Mouse (Mus musculus): ENCODE measurements around the gene Inpp5d.
A peak's percentile ranks its signal among the peaks of the same experiment; 100 is the strongest.

Gene Inpp5d

DNA sequence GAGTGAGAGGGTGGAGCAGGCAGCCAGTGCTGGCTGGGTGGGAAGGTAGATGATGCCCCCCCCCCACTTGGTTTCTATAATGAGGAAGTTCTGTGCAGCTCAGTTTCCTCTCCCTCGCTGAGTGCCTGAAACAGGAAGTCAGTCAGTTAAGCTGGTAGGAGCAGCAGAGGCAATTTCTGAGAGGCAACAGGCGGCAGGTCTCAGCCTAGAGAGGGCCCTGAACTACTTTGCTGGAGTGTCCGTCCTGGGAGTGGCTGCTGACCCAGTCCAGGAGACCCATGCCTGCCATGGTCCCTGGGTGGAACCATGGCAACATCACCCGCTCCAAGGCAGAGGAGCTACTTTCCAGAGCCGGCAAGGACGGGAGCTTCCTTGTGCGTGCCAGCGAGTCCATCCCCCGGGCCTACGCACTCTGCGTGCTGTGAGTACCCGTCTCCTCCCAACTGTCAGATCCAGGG, at the start of gene Inpp5d:
Inpp5d (plus strand) TSS at position 102 of the 458 bp plus-strand sequence.
- DNase-seq (ENCODE audit: low spot score): no peak

DNA sequence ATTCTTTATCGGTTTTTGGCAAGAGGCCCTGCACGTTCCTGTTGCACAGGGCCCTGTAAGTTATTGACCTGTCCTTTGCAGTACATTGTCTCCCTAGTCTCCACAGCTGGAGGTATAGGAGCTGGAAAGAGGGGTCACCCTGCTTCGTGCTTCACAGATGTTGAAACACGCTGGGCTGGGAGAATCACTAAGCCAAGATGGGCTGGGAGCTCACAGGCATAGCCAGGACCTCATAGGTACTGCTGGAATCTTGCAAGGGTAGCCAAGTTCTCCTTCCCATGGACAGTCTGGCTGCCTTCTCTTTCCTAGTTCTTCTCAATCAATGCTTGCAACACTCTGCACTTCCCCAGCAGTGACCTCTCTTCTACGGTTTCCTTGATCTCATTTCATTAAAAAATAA, 46.9 kb upstream of the Inpp5d start:
- no peak for DNase-seq (ENCODE audit: low spot score)

DNA sequence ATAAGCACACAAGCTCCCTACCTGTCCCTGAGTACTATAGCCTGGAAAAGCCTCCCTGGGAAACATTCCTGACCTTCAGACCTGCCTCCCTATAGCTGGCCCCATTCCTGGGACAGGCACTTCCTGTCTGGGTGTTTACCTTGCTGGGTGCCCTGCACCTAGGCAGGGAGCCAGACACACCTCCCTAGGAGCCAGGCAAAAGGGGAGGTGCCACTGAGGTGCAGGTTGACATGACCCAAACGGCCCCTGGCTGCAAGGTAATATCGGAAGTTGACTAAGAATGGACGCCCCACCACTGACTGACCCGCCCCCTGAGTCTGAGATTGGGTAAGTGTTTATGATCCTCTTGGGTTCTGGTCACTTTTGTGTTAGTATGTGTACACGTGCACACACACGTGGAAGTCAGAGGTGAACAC, 46.3 kb upstream of the Inpp5d start, which contains the start of gene Ngef:
Ngef (minus strand) TSS at position 71 of the 416 bp plus-strand sequence.
- no peak for DNase-seq (ENCODE audit: low spot score)

DNA sequence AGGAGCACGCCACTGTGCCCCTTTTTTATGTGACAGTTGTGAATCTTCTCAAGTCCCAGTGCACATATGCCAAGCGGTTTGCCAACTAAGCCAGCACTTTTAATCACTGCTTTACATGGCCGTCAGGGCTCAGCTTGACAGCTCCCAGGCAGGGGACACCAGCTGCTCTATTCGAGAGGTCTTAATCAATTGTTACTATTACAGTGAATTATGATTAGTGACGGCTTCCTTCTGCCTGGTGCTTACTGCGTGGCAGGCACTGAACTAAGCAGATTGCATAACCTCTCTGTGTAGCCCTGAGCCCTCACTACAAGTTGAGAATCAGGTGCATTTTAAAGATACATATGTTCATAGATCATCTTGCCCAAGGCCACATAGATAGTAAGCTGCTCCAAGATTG, 45.8 kb upstream of the Inpp5d start:
- no peak for DNase-seq (ENCODE audit: low spot score)

DNA sequence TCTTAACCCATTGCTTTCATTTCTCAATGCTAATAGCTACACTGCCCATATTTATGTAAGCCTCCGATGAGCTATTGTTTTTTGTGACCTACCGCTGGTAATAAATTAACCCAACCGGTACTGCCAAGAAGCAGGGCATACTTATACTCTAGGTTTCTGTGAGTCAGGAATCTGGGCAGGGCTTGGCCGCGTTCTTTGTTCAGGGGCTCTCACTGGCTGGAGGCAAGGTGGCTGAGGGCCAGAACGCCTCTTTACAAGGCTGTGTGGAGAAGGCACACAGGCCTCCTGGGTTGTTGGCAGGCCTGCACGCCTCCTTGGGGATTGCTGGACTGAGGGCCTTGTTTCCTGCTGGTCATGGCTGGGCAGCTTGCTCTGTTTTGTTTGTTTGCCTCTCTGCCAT, 45.3 kb upstream of the Inpp5d start:
- DNase-seq (ENCODE audit: low spot score): peak; percentile 42

DNA sequence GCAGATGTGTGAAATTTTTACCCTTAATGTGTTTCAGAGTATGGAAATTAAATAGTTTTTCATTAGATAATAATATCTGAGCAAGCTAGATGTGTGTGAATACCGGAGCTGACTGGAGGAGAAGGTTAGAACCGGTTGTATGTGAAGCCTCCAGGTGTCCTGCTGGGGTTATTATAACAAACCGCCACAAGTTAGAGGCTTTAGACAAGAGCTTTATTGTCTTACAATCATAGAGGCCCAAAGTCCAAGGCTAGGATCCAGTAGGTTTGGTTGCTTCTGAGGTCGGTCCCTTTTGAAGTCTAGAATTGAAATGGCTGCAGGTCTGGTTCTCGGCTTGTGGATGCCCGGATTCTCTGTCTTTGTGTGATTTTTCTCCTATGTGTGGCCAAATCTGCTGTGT, 41.1 kb upstream of the Inpp5d start:
- no peak for DNase-seq (ENCODE audit: low spot score)

DNA sequence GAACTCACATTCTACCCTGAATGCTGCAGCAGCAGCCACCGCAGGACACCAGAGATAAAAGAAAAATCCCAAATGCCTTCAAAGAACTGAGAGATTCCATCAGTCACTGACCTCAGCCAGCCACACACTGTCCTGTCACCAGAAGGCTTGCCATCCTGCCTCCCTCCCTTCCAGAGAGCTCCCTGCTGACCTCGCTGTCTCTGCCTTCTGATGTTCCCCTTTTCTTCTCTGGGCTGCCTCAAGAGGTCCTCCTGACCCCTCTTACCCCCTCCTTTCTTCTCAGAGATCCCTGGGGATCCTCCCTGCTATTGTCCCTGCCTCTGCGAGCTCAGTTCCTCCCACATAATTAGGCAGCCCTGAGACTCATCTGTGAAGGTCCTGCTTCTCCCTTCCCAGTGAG, 39.3 kb upstream of the Inpp5d start:
- DNase-seq (ENCODE audit: low spot score): no peak

DNA sequence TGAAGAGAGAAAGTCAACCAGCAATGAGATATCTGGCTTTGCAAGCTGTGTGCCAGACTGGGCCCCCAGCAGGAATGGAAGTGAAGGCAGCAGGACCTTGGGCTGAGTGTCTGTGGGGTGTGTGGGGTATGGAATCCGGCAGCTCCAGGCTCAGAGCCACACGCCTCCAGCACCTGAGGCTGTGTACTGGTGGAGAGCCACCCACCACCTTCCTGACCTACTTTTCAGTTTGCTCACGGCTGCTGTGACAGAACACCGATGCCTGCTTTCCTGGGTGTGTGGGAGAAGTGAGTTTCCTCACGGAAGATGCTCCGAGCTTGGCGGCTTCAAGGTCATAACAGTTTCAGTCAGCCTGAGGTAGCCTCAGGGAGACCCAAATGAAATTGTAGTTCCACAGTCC, 30.9 kb upstream of the Inpp5d start:
- DNase-seq (ENCODE audit: low spot score): no peak

DNA sequence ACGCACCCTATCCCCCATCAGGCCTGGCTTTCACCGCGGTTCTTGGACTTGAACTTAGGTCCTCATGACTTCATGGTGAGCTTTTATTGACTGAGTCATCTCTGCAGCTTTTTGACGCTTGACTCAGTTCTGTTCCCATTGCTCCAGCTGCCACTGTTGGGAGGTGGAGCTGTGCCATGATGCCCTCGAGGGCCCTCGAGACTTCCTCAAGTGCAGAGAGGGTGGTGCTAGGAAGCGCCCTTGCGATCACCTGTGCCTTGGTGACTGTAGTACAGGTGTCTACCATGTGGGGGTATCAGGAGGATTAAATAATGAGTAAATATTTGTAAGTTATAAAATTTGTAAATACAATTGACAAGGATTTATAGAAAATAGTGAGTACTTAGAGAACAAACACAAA, 30.1 kb upstream of the Inpp5d start:
- DNase-seq (ENCODE audit: low spot score): no peak

DNA sequence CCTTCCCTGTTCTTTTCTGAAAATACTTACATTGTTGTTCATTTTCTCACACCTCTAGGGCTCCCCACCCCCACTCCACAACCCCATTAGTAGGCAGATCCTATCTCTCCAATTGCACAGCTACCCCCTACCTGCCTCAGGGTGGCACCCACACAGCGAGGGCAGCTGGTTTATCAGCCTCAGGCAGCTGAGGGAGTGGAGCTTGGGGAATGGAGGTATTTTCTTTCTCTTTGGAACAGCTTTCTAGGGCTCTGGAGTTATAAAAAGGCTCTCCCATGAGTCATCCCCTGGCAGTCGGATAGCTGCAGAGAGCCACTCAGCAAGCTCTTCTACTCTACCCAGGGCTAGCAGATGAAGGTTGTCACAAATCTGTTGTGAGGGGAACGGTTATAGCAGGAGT, 25.9 kb upstream of the Inpp5d start:
- DNase-seq (ENCODE audit: low spot score): no peak

DNA sequence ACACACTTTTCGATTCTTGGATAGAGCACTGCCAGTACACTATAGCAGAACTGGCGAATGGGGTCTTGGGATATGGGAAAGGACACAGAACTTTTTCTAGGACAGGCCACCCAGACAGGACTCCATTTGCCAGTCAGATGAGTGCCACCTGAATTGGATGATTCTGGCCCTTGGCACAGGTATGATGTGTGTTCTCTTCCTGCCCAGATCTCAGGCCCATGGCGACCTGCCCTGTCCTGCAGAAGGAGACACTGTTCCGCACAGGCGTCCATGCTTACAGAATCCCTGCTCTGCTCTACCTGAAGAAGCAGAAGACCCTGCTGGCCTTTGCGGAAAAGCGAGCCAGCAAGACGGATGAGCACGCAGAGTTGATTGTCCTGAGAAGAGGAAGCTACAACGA, 25.4 kb upstream of the Inpp5d start:
- DNase-seq (ENCODE audit: low spot score): no peak

DNA sequence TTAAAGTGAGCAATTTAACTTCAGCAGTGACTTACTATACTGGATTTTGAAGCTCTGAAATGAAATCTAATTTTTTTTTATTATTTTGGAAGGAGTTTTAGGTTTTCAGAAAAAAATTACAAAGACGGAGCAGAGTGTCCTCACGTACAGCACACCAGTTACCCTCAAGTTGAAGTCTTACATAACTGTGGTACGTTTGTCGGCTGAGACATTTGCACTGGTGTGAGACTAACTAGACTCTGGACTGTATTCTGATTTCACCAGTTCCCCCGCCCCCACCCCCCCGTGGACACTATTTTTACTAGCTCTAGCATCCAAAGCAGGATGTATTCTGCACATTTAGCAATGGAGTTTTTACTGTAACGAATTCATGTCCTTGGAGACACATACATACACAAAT, 19.6 kb upstream of the Inpp5d start:
- DNase-seq (ENCODE audit: low spot score): no peak

DNA sequence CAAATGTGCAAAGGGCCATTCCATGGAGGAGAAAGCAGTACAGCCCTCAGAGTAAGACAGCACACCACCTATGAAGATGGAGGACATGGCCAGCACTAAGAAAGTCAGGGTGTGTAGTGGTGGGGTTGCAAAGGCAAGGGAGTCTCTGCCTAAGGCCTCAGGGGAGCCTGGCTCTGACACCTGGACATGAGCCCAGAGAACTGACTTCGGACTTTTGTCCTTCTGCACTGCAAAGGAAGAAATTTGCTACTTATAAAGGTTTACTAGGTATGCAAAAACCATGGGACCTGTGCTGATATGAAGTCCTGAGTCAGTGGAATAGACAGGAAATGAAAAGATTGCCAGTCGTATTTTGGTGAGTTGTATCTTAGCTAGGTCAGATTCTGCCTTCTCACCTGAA, 18.3 kb upstream of the Inpp5d start:
- DNase-seq (ENCODE audit: low spot score): no peak

DNA sequence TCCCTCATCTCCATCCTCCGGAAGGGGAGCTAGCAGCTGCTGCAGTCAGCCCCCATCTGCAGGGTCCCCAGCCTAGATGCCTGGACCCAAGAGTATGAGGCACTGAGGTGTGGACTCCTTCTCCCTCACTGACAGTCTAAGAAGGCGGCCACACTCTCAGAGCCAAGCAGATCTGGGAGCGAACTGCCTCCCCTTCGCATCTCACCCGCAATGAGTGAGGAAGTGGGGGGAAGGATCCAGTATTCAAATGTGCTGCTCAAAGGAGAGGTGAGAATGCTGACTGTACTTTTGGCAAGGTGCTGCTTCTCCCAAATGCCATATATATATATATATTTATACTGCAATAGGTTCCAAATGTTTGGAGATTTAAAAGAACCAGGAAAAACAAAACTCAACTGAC, 16.7 kb upstream of the Inpp5d start:
- no peak for DNase-seq (ENCODE audit: low spot score)

DNA sequence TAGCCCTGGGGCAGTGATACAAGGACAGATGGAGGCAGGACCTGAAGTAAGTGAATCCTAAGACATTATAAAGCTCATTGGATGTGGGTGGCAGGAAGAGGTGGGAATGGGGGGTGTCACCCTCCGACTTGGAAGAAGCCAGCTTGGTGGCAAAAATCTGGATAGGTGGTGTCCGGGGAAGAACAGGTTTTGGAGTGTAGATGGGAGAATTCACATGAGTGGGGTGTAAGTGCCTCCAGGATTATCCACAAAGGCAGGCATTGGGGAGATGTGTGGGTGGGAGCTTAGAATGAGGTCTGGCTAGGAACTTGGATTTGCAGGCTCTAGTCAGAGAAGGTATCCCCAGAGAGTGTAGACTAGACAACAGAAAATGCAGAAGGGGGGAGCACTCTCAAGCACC, 14.8 kb upstream of the Inpp5d start:
- no peak for DNase-seq (ENCODE audit: low spot score)

DNA sequence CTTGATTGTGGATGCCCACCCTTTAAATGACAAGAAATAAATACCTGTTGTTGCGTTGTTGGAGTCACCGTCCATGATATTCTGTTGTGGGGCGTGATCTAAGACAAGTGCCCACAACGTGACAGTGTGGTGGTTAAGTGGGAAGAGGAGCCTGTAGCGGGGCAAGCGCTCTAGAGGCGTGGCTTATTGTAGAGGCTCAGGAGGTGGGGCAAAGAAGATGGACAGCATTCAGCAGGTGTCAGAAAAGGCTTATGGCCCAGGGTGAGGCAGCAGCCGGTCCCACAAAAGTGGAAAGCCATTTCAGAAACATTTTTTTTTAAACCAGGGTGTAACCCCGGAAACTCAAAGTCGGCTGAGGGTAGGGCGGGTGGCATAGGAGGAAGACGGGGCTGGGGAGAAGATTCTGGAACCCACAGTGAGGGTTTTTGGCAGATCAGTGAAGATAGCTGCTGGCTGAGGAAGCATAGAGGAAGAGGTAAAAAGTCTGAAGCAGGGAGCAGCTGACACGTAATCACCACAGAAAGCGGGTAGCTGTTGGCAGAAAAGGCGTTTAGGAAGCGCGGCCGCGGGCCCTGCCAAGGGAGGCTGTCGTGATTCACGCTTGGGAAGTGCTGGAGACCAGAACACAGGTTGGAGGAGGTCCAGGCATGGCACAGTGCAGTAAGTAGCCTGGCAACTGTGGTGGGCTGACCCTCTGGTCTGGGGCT, 12.6 kb upstream of the Inpp5d start:
- DNase-seq (ENCODE audit: low spot score): no peak

DNA sequence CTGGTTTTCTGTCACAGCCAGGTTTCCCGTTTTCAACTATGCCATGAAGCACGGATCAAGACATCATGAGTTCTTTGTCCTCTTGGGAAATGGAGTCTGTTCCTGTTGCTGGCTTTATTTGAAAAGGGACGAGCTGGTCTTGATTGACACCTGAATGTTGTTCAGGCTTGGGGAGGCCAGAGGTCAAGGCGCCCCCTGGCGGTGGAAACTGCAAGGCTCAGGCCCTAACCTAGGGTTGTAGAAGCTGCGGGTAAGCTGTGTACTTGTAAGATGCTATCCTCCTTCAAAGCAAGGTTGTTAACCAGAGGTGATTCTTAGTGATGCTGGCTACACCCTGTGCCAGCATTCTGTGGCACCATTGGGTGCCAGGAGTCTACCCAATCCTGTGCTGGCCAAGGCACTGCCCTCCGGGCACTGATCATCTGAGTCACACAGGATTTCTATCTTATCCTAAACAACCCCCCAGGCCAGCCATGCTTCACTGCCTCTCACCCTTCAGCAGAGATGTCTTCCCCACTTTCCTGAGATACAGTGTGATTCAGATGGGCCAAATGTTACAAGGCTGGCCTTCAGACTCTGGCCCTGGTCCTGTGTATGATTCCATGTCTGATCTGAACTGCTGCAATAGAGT, 11.6 kb upstream of the Inpp5d start:
- no peak for DNase-seq (ENCODE audit: low spot score)

DNA sequence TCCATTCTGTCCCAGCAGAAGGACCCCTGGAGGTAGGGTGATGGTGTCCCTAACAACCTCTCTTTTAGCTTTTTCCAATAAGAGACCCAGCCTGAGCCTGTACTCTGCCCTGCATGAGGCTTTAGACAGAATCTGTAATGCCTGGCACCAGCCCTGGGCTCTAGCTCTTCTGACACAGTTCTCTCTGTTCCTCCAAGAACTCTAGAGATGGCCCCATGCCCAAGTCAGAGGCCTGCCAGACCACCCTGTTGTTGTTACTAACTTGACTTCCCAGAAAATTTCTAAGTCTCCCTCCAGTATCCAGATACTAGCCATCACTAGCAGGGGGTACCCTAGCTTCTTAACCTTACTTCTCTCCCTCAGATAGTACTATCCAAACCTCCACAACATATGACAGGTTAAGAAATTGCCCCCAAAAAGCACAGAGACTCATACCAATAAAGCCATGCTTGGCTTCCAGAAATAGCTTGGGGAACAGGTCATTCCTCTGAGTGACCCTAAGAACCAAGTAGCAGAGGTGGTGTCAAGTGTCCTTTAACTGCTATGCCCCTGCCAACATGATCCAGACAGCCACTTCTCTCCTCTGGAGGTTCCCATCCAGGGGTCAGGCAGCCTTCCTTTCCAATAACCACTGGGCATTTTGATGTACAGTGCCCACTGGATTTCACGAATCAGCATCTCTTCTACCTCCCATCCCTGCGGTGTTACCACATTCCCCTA, 5.4 kb upstream of the Inpp5d start:
- DNase-seq (ENCODE audit: low spot score): no peak

DNA sequence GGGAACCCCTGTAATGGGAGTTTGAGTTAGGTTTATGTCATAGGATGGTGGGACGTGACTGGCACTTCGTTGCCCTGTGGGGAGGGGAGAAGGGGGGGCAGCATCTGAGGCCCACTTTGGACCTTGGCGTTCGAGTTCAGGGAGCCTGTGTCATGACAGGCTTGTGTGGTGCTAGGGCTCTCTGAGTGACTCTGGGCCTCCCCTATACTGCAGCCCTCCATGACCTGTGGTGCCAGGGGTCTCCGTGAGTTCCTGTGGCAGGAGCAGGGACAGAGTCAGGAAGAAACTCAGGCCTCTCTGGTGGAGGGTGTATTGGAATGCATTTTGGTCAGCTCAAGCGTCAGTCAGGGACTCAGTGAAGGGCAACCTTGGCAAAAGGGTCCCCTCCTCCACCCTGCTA, 581 bp downstream of the Inpp5d start:
- no peak for DNase-seq (ENCODE audit: low spot score)

DNA sequence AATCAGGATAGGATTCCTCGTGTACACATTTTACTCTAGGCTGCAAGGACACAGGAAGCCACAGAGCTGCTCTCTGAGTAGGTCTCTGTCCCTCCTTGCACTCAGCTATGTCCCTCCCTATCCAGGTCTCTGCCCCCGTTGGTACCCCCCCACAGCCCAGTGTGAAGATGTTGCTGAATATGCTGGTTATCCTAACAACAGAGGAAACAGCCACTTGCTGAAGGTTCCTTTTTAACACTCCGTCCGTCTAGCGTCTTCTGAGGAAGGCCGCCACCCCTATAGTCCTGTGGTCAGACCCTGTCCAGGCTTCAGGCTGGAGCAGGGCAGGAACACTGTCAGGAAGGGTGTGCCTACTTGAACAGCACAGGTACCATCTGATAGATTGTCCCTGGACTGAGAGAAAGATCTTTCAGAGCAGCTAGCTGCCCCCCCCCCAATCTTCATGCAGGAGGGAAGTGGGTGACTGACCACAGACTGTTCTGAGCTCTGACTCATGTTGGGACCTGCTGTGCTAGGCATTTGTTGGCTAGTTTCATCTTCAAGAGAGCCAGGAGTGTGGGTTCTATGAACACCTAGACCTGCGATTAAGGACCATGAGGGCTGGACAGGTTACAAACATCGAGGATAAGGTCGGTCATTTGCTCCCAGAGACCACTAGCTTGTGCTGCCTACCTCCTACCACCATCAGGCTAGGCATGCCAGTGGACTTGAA, 1.2 kb downstream of the Inpp5d start:
- no peak for DNase-seq (ENCODE audit: low spot score)

DNA sequence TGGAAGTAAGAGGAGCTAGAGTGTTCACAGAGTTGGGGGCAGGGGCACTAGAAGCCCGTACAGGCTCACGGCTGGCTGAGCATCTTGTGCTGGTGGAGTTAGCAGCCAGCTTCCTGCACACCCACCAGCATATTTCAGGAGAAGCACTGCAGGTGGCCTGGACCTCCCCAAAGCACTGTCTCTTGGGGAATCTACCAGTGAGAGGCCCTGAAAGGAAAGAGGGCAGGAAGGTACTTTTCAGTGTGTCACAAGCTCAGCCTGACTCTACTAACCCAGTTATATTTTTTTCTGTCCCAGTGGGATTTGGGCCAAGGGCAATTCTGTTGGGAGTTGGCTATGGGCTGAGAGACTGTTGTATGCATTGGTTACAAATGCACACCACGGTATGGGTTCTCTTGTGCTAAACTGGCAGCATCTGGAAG, 1.8 kb downstream of the Inpp5d start:
- DNase-seq (ENCODE audit: low spot score): no peak

DNA sequence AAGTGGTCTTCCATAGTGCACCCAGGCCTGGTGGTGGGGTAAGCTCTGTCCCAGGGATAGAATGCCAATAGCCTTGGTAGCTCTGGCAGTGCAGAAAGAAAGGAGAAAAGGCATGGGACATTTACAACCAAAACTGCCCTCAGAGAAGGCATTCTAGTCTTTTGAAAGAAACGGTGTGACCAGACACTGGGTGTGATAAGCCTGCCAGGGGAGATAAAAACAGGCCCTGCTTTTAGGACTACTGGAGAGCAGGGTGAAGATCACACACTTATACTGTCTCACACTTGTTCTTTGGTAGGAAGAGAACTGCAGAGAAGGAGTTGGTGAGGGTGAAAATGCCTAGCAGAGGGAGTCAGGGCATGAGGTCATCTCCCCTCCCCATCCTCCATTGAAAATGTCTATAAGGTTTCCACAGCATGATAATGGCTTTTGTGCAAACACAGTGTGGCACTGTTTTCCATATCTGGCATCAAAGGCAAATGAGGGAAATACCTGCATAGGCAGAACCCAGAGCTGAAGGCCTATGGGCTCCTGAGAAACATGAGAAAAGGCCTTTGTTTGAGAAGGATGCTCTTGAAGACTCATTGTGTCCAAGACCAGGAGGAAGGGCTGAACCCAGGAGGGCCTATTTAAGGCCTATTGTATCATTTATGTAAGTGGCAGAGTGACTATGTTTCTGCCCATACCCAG, 4.0 kb downstream of the Inpp5d start:
- no peak for DNase-seq (ENCODE audit: low spot score)

Data from urinary bladder, postnatal 10 days (tissue).